Mouse (Mus musculus): ENCODE results near the gene Zfyve21. TPM values are rescaled to one million over a fixed set of nuclear protein-coding genes. Genes with fewer than 3 reads are reported as not detected.

Zfyve21 gene
- total RNA-seq (2021) = 10 to 100 TPM; 23.4 to 23.8 TPM
- long read RNA-seq, transcript Zfyve21-201 (7 exons, 1,308 nt) = major isoform, 21 of 31 reads
- long read RNA-seq, partial matches to known transcripts = 0 of 31 reads
- long read RNA-seq, other reads (novel, unspliced or antisense) = 4 of 31 reads

DNA sequence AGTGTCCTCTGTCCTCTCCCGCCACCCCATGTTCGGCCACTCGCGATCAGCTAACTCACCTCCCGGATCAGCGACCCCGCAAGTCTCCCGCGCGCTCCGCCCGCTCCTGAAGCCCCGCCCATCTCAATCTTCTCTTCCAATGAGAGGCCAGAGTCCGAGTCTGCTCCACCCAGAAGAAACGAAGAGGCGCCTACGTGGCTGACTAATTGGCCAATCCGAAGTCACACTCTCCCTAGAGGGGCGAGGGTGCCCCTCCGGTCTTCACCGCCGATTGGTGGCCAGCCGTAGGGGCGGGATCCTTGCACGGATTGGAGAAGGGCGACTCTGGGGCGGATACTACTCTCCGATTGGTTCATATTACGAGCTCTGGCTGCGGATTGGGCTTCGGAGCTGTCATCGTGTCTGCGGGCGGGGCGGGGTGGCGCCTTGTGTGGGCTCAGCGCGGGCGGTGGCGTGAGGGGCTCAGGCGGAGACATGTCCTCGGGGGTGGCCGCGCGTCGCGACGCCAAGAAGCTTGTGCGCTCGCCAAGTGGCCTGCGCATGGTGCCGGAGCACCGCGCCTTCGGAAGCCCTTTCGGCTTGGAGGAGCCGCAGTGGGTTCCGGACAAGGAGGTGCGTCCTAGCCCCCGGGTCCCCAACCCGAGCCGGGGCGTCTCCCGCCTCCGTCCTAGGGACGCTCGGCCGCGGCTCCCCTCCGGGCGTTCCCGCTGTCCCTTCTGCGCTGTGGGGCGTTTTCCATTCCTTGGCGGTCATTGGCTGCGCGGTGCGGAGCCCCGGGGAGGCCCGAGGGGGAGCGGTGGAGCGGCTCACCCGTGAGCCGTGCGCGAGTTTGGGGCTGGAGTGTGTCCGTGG, at the start of gene Zfyve21, which contains the start of gene Xrcc3:
Zfyve21 (plus strand) TSS at position 405 of the 852 bp plus-strand sequence.
Xrcc3 (minus strand) TSS at position 108 of the 852 bp plus-strand sequence.
- peak; percentile 98 to 99 for DNase-seq (ENCODE audit: low spot score in 2 of 2)

GRCm38 (mm10) chr12:111766313-111767236, 47.4 kb upstream of the Zfyve21 start:
- no peak for DNase-seq (ENCODE audit: low spot score in 2 of 2)

- DNase-seq (ENCODE audit: low spot score in 2 of 2) = no peak
Measured at GRCm38 (mm10) chr12:111768322-111768928, 45.5 kb upstream of the Zfyve21 start.

DNA sequence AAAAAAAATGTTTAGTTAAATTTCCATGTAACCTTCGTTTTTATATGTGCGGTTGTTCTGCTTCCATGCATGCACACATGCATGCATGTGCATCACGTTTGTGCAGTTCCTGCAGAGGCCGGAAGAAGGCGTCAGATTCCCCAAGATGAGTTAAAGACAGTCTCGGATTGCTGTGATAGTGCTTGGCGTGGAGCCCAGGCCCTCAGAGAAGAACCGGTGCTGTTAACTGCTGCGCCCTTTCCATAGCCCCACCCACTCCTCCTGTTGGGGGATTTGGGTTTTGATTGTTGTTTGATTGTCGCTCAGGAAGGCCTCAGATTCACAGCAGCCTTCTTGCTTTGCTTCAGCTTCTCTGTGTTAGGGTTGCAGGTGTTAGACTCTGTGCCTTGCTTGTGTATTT, 44.7 kb upstream of the Zfyve21 start:
- DNase-seq (ENCODE audit: low spot score in 2 of 2) = no peak

DNA sequence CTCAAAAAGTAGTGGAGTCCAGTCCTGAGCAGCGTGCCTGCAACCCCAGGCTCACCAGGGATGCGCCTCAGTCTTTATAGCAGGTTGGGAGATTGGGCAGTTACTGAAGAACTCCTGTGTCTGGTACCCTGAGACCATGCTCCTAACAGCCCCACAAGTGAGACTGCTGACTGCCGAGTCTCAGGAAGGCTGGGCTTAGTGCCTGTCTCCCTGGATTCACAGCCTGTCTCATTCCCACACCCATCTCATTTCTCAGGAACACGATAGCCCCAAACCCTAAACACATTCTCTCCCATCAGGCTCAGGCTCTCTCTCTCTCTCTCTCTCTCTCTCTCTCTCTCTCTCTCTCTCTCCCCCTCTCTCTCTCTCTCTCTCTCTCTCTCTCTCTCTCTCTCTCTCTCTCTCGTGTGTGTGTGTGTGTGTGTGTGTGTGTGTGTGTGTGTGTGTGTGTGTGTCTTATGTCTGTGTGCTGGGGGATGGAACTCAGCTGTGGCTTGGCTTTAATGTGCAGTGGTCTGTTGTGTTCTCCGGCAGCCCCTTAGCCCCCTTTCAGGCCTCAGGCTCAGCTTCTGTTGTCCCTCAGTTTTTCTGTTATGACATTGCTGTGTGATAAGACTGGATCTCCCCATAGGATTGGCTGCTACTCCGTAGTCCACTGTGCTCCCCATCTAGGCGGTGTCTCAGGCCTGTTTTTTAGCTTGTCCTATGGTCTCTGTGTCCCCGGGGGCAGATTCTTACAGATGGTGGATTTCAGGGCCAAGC, 44.0 kb upstream of the Zfyve21 start:
- DNase-seq (ENCODE audit: low spot score in 2 of 2) = peak in 1 of 2 experiments; percentile 37

DNA sequence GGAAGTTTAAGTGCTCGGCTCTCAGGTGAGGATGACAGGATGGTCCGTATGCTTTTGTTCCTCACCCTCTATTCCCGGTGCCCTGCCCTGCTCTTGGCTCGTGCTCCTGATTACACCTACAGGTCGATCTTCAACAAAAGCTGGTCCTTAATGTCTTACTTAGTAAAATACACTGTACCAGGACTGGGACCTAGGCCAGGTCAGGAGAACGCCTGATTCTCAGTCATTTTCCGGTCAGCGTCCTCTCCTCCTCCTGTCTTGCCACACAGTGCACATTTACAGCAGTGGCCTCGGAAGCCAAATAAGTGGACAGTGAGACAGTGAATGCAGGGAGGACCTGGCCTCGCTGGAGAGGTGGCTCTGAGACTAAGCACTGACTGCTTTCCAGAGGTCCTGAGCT, 43.3 kb upstream of the Zfyve21 start:
- DNase-seq (ENCODE audit: low spot score in 2 of 2) = no peak

DNA sequence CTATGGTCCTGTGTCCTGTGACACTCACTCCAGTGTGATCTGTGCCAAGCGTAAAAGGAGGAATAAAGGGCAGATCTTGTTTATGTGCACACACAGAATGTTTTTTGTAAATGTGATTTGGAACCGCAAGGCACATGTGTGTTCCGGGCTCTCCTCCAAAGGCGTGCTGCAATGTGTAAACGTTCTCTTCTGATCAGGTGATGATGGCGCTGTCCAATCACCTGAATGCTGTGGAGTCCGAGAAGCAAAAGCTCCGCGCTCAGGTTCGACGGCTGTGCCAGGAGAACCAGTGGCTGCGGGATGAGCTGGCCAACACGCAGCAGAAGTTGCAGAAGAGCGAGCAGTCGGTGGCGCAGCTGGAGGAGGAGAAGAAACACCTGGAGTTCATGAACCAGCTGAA, 39.8 kb upstream of the Zfyve21 start:
- no peak for DNase-seq (ENCODE audit: low spot score in 2 of 2)

GRCm38 (mm10) chr12:111774845-111775244, 39.1 kb upstream of the Zfyve21 start:
- no peak for DNase-seq (ENCODE audit: low spot score in 2 of 2)

GRCm38 (mm10) chr12:111777919-111778318, 36.1 kb upstream of the Zfyve21 start:
- DNase-seq (ENCODE audit: low spot score in 2 of 2) = no peak

DNA sequence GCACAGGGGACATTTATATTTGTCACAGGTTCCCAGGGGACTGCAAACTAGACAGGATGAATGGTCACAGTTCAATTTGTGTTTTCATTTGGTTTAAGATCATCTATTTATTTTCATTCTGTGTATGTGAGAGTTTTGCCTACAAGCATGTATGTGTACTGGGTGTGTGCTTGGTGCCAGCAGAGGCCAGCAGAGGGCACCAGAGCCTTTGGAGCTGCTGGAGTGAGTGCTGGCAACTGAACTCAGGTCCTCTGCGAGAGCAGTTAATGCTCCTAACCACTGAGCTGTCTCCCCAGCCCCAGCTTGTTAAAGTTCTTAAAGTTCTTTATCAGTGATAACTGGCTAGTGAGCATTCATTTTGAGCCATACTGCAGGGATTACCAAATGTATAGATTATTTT, 34.4 kb upstream of the Zfyve21 start:
- no peak for DNase-seq (ENCODE audit: low spot score in 2 of 2)

DNA sequence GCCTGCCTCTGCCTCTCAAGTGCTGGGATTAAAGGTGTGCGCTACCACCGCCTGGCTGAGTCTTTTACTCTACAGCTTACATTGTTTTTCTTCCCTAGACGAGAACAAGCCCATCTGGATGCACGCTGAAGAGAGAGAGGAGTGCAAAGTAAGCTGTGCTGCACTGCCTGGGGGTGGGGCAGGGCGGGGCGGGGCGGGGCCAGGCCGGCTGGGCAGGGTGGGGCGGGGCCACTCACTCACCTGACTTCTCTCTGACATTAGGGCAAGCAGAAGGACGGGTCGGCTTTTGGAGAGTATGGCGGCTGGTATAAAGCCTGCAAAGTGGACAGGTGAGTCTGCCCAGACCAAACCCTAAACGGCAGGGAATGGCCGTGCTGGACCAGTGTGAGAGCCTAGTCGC, 28.8 kb upstream of the Zfyve21 start:
- DNase-seq (ENCODE audit: low spot score in 2 of 2) = no peak

DNA sequence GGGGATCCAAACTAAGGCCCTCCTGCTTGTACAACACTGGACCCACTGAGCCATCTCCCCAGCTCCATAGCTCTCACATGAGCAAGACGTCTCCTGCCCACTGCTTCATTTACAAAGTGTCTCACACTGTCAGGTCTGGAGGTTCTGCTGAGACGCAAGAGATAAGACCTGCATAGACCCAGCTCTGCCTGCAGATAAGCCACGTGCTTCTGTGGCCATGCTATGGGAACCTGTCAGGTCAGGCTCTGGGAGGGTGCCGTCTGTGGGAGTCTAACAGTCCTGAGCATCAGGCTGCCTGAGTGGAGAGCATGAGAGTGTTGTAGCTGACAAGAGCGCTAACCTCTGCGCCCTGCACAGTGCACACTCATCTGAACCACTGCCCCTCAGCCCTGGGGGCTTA, 27.0 kb upstream of the Zfyve21 start:
- no peak for DNase-seq (ENCODE audit: low spot score in 2 of 2)

- no peak for DNase-seq (ENCODE audit: low spot score in 2 of 2)
Measured at GRCm38 (mm10) chr12:111790090-111790489, 23.9 kb upstream of the Zfyve21 start.

GRCm38 (mm10) chr12:111790631-111791030, 23.3 kb upstream of the Zfyve21 start:
- DNase-seq (ENCODE audit: low spot score in 2 of 2) = no peak

GRCm38 (mm10) chr12:111791474-111792104, 22.4 kb upstream of the Zfyve21 start:
- no peak for DNase-seq (ENCODE audit: low spot score in 2 of 2)

- no peak for DNase-seq (ENCODE audit: low spot score in 2 of 2)
Measured at GRCm38 (mm10) chr12:111794102-111794501, 19.9 kb upstream of the Zfyve21 start.

DNA sequence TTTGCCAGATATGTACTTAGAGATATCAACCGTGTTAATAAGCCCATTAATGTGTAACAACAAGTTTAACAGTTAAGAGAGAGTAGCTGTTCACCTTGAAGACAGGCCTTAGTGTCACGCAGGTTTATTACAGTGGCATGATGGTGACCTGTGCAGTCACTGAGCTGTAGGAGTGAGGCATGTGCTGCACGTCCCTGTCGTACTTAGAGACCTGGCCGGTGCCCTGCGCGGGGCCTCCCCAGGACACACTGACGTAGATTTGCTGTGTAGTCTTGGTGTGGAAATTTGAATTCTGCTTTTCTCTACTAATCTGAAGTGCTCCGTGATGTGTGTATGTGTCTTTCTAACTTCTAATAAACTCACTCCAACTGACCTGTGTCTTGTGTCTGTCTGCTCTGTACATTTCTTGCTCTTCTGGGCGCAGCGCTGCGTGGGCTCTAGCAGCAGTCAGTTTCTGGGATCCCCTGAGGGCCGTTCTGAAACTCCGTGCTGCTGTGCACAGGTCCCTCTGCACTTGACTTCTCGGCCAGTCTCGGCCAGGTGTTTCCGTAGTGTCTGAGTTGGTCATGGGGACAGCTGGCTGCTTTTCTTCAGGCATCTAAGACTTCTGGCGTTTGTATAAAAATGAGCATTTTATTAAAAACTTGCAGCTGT, 19.3 kb upstream of the Zfyve21 start:
- DNase-seq (ENCODE audit: low spot score in 2 of 2) = no peak

- no peak for DNase-seq (ENCODE audit: low spot score in 2 of 2)
Measured at GRCm38 (mm10) chr12:111795180-111795895, 18.6 kb upstream of the Zfyve21 start.

- DNase-seq (ENCODE audit: low spot score in 2 of 2) = no peak
Measured at GRCm38 (mm10) chr12:111797251-111797650, 16.7 kb upstream of the Zfyve21 start.

All from layer of hippocampus, adult 18-20 months (tissue).